Mouse (Mus musculus) limb, embryonic 10.5 days (tissue): ENCODE measurements around the gene Itpr1. TPM values are rescaled to one million over a fixed set of nuclear protein-coding genes. Genes with fewer than 3 reads are reported as not detected.

Source experiments
- DNase-seq: peaks from one replicate; pipeline ENCODE4 v3.0.0-alpha.2; 2017; ENCODE audit warnings: low spot score
- H3K27ac ChIP-seq: fragments of 300-500 bp; sonication (generic); 2 replicates; pipeline ENCODE4 v1.5.1; 2016; ENCODE audit warnings: mild to moderate bottlenecking
- H3K27me3 ChIP-seq: fragments of 300-500 bp; sonication (generic); 2 replicates; pipeline ENCODE4 v1.6.1; 2016; ENCODE audit warnings: low read depth, mild to moderate bottlenecking; ENCODE audit not compliant: poor library complexity, severe bottlenecking
- H3K36me3 ChIP-seq: fragments of 300-500 bp; sonication (generic); 2 replicates; pipeline ENCODE4 v1.6.1; 2016; ENCODE audit warnings: mild to moderate bottlenecking, moderate library complexity
- H3K4me1 ChIP-seq: fragments of 300-500 bp; sonication (generic); 2 replicates; pipeline ENCODE4 v1.6.1; 2016
- H3K4me3 ChIP-seq: fragments of 300-500 bp; sonication (generic); 2 replicates; pipeline ENCODE4 v1.5.1; 2016; ENCODE audit warnings: mild to moderate bottlenecking, moderate library complexity
- H3K9me3 ChIP-seq: fragments of 300-500 bp; sonication (generic); replicated peaks from 2 replicates; pipeline ENCODE4 v1.6.1; 2016; ENCODE audit warnings: mild to moderate bottlenecking
- WGBS: fragments of 180-500 bp; shearing (Covaris S2); methylation state at CpG from one replicate; pipeline ENCODE4 v1.1.7; 2016; 5-methylcytosine and 5-hydroxymethylcytosine counted together
- polyA plus RNA-seq: library from polyadenylated mRNA; unstranded; fragments of >200 nt; fragmentation: Nextera tagmentation; extraction: Ambion mirVana; gene quantifications from 2 replicates; pipeline ENCODE4 v1.2.1, GENCODE M21; 2016

Itpr1 gene
- polyA plus RNA-seq, 1 experiment from 2014 or later: 9.8 TPM

DNA sequence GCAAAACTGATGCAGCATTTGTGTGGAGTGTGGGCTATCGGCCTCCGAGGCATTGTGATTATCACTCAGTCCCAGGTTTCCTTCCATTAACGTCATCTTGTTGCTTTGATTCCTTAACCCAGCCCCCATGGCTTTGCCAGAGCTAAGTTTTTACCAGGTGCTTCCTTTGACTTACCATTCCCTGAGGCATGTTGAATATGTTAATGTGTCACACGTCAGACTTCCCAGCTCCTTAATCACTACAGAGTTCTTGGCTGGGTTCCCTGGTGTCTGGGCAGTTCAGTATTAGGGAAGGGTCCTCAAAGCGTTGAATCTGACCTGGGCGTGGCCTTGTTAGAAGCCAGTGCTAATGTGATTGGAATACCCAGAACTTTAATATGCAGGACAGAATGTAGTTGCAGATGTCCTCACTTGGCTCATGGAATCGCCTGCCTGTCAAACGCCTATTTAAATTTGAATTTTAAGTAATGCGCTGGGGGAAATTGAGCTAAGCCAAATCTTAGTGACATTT, 23.6 kb downstream of the Itpr1 start:
- Histone ChIP-seq H3K27ac (peak overlapping the region; percentile 77), H3K9me3 (no peaks in the 10 kb centered on the region), H3K4me1 (peaks cover 91% of the 10 kb centered on the region), H3K27me3 (no peaks in the 10 kb centered on the region), H3K36me3 (no peaks in the 10 kb centered on the region), H3K4me3 (no peak overlapping the region)
- 50% methylated on average over 9 of the region's 9 CpGs for WGBS
- DNase-seq: no peak

GRCm38 (mm10) chr6:108236996-108237395, 24.1 kb downstream of the Itpr1 start:
- no peaks in the 10 kb centered on the region for H3K9me3 ChIP-seq
- no peak for DNase-seq
- H3K27ac ChIP-seq: no peak overlapping the region
- WGBS: 83% methylated on average over 8 of the region's 8 CpGs
- peaks cover 88% of the 10 kb centered on the region for H3K4me1 ChIP-seq
- H3K4me3 ChIP-seq: no peak overlapping the region
- H3K36me3 ChIP-seq: no peaks in the 10 kb centered on the region
- no peaks in the 10 kb centered on the region for H3K27me3 ChIP-seq

DNA sequence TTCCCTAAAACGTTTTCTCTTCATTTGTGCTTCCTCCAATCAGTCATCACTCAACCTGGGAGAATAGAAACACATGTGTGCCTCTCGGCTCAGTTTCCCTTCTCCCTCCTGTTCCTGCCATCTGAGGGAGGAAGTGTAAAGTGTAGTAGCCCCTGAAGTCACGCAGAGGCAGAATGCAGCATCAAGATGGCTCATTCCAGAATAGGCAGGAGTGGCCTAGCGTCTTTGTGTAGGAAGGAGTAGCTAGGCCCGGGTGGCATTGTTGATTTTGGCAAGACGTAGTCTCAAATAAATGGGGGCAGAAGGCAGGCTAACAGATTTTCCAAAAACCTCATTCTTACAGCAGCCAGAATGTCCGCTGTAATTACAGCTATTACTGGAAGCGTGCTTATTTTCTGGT, 24.7 kb downstream of the Itpr1 start:
- Histone ChIP-seq H3K27me3 (no peaks in the 10 kb centered on the region), H3K4me3 (no peak overlapping the region), H3K9me3 (no peaks in the 10 kb centered on the region), H3K36me3 (0 out of 2 replicates have a peak, but pooled peaks cover 3% of the 10 kb centered on the region), H3K4me1 (peaks cover 82% of the 10 kb centered on the region), H3K27ac (peak overlapping the region; percentile 36; the same call in 1 of the 2 replicates)
- DNase-seq: no peak
- 46% methylated on average over 8 of the region's 8 CpGs for WGBS

- 71% methylated on average over 4 of the region's 4 CpGs for WGBS
- H3K36me3 ChIP-seq: peaks cover 6% of the 10 kb centered on the region; the same call in 1 of the 2 replicates
- H3K27me3 ChIP-seq: no peaks in the 10 kb centered on the region
- H3K4me1 ChIP-seq: peaks cover 78% of the 10 kb centered on the region
- no peak overlapping the region for H3K4me3 ChIP-seq
- no peaks in the 10 kb centered on the region for H3K9me3 ChIP-seq
- DNase-seq: no peak
- peak overlapping the region; percentile 47 for H3K27ac ChIP-seq
Observed at GRCm38 (mm10) chr6:108238011-108238410, 25.1 kb downstream of the Itpr1 start.

GRCm38 (mm10) chr6:108239056-108239455, 26.2 kb downstream of the Itpr1 start:
- 18% methylated on average over 4 of the region's 4 CpGs for WGBS
- H3K27me3 ChIP-seq: no peaks in the 10 kb centered on the region
- peaks cover 6% of the 10 kb centered on the region; the same call in 1 of the 2 replicates for H3K36me3 ChIP-seq
- H3K9me3 ChIP-seq: no peaks in the 10 kb centered on the region
- no peak overlapping the region for H3K27ac ChIP-seq
- no peak overlapping the region for H3K4me3 ChIP-seq
- DNase-seq: no peak
- peaks cover 70% of the 10 kb centered on the region for H3K4me1 ChIP-seq

DNA sequence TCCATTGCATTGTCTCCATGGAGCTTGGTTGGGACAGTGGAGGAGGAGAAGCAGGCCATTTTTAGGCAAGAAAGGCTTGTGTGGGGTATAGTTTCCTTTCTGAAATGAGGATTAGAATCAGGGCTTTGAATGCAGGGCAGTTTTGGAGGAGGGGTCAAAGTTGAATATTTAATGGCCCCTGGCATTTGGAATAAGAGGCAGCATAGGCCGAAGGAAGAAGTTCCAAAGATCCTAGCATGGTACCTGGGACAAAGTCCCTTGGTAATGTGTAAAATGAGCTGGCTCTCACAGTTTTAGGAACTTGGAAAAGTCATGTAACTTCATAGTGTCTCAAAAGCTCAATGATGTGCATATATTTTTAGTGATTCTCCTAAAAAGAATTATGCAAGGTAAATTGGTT, 27.1 kb downstream of the Itpr1 start:
- Histone ChIP-seq H3K36me3 (peaks cover 6% of the 10 kb centered on the region; the same call in 1 of the 2 replicates), H3K4me1 (peaks cover 61% of the 10 kb centered on the region), H3K27me3 (no peaks in the 10 kb centered on the region), H3K4me3 (no peak overlapping the region), H3K27ac (peak overlapping the region; percentile 44; the same call in 1 of the 2 replicates), H3K9me3 (no peaks in the 10 kb centered on the region)
- no peak for DNase-seq
- 100% methylated on average over 1 of the region's 1 CpGs for WGBS

GRCm38 (mm10) chr6:108240754-108241153, 27.9 kb downstream of the Itpr1 start:
- DNase-seq: no peak
- Histone ChIP-seq H3K36me3 (peaks cover 6% of the 10 kb centered on the region; the same call in 1 of the 2 replicates), H3K4me1 (peaks cover 55% of the 10 kb centered on the region), H3K4me3 (no peak overlapping the region), H3K9me3 (no peaks in the 10 kb centered on the region), H3K27ac (0 out of 2 replicates have a peak overlapping the region, but pooled peaks have one; percentile 25), H3K27me3 (no peaks in the 10 kb centered on the region)
- 59% methylated on average over 5 of the region's 5 CpGs for WGBS

GRCm38 (mm10) chr6:108244571-108244970, 31.7 kb downstream of the Itpr1 start:
- H3K27ac ChIP-seq: no peak overlapping the region

DNA sequence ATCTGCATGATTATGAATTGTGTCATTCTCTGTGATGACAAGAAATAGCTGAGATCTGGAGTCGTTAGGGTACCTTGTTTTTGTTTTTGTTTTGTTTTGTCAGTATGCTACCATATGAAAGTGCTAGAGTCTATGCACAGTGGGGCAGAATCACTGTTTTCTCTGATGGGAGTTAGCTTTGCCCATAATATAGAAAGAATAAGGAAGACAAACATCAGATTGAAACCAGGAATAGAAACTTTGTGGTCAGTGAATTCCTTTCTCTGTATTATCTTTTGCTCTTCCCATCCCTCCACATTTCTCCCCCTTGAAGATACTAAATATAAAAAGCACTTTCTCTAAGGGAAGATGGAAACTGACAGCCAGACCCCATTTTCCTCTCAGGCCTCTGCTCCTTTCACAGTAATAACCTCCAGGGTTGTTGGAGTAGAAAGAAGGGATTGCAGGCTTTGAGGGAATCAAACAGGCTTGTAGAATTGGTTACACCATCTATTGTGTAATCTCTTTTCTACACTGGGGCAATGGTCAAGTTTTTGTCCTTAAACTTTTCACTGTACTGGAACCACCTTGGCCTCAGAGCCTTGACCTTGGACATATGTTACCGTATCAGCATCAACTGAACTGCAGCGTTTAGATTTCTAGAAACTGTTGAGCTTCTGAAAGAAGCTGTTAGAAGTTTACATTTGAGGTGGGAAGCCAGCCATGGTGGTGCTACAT, 33.6 kb downstream of the Itpr1 start:
- H3K4me1 ChIP-seq: peaks cover 26% of the 10 kb centered on the region
- WGBS: 76% methylated on average over 3 of the region's 3 CpGs
- no peak overlapping the region for H3K27ac ChIP-seq
- H3K27me3 ChIP-seq: no peaks in the 10 kb centered on the region
- DNase-seq: no peak
- H3K9me3 ChIP-seq: no peaks in the 10 kb centered on the region
- no peak overlapping the region for H3K4me3 ChIP-seq
- peaks cover 6% of the 10 kb centered on the region; the same call in 1 of the 2 replicates for H3K36me3 ChIP-seq

More at GRCm38 (mm10) chr6:108244571-108244970, 31.7 kb downstream of the Itpr1 start:
- 88% methylated on average over 8 of the region's 8 CpGs for WGBS
- Histone ChIP-seq H3K4me3 (no peak overlapping the region), H3K36me3 (peaks cover 6% of the 10 kb centered on the region; the same call in 1 of the 2 replicates), H3K27me3 (no peaks in the 10 kb centered on the region), H3K9me3 (no peaks in the 10 kb centered on the region), H3K4me1 (peaks cover 39% of the 10 kb centered on the region)
- no peak for DNase-seq

- no peaks in the 10 kb centered on the region for H3K27me3 ChIP-seq
- no peaks in the 10 kb centered on the region for H3K9me3 ChIP-seq
- peaks cover 6% of the 10 kb centered on the region; the same call in 1 of the 2 replicates for H3K36me3 ChIP-seq
- H3K4me3 ChIP-seq: no peak overlapping the region
- H3K27ac ChIP-seq: no peak overlapping the region
- DNase-seq: no peak
- H3K4me1 ChIP-seq: peaks cover 26% of the 10 kb centered on the region
- 90% methylated on average over 2 of the region's 3 CpGs for WGBS
Observed at GRCm38 (mm10) chr6:108247211-108247610, 34.3 kb downstream of the Itpr1 start.

DNA sequence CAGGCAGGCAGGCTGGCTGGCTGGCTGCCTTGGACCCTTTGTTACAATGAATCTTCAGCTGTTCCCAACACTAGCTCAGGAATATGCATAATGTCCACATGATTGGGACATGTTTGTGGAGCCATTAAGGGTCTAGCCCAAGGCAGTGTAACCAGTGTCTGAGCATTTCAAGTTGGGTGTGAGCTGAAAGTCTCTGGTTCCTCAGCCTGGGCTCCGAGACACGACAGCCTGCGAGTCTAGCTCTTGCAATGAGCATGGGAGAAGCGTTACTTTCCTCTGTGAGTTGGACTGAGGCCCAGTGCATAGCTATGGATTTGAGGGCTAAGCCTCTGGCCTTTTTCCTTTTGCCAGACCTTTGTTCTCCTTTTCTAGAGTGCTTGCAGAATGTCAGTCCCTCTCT, 35.6 kb downstream of the Itpr1 start:
- H3K27ac ChIP-seq: peak overlapping the region; percentile 69
- no peak overlapping the region for H3K4me3 ChIP-seq
- H3K4me1 ChIP-seq: peaks cover 26% of the 10 kb centered on the region
- no peaks in the 10 kb centered on the region for H3K36me3 ChIP-seq
- DNase-seq: no peak
- H3K27me3 ChIP-seq: no peaks in the 10 kb centered on the region
- WGBS: 80% methylated on average over 4 of the region's 4 CpGs
- H3K9me3 ChIP-seq: no peaks in the 10 kb centered on the region

GRCm38 (mm10) chr6:108249031-108249917, 36.4 kb downstream of the Itpr1 start:
- no peaks in the 10 kb centered on the region for H3K27me3 ChIP-seq
- DNase-seq: no peak
- H3K4me3 ChIP-seq: no peak overlapping the region
- no peaks in the 10 kb centered on the region for H3K9me3 ChIP-seq
- 48% methylated on average over 9 of the region's 9 CpGs for WGBS
- no peaks in the 10 kb centered on the region for H3K36me3 ChIP-seq
- H3K4me1 ChIP-seq: peaks cover 26% of the 10 kb centered on the region
- H3K27ac ChIP-seq: peak overlapping the region; percentile 69

- no peak overlapping the region for H3K27ac ChIP-seq
- 89% methylated on average over 3 of the region's 3 CpGs for WGBS
Observed at GRCm38 (mm10) chr6:108249918-108250225, 37.0 kb downstream of the Itpr1 start.

More at GRCm38 (mm10) chr6:108249918-108250225, 37.0 kb downstream of the Itpr1 start:
- H3K27me3 ChIP-seq: no peaks in the 10 kb centered on the region
- DNase-seq: no peak
- no peaks in the 10 kb centered on the region for H3K9me3 ChIP-seq
- no peaks in the 10 kb centered on the region for H3K36me3 ChIP-seq
- peaks cover 31% of the 10 kb centered on the region for H3K4me1 ChIP-seq
- no peak overlapping the region for H3K4me3 ChIP-seq
